Mouse (Mus musculus) cortical plate, adult 2 months (tissue): Measurements from ENCODE around the gene Col23a1.

ENCODE experiments used
- CTCF ChIP-seq: fragments of 200-500 bp; IDR thresholded peaks from 2 replicates; pipeline ENCODE4 v1.5.1; 2011; ENCODE audit warnings: mild to moderate bottlenecking, control low read depth, low read length; ENCODE audit not compliant: insufficient read depth; ENCODE audit errors: extremely low read depth
- POLR2A ChIP-seq: fragments of 200-500 bp; IDR thresholded peaks from 2 replicates; pipeline ENCODE4 v1.6.1; 2011; ENCODE audit warnings: mild to moderate bottlenecking, low read length, control low read depth; ENCODE audit not compliant: insufficient read depth; ENCODE audit errors: extremely low read depth

DNA sequence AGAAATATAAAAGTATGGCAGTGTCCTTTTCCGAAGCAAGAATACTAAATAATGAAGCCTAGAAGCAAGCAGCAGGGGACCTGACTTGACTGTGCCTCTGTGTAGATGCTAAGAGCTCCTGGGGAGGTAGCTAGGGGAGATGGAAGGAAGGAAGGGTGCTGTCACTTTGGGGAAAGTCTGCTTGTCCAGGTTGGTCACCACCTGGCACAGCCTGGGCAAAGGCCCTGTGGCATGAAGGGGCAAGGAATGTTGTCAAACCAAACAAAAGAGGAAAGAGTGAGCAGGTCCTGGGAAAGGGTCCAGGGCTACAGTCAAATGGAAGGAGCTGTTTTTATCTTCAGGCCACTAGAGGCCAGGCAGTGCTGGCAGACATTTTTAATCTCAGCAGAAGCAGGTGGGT, 297.3 kb downstream of the Col23a1 start:
- TF ChIP-seq POLR2A (no peak), CTCF (no peak)
